Mouse (Mus musculus) forebrain, embryonic 13.5 days (tissue): Measurements from ENCODE around the gene Cacna1g. TPM values are rescaled to one million over a fixed set of nuclear protein-coding genes. Genes with fewer than 3 reads are reported as not detected.
"Not testable (repeated sequence)": the region's sequence is repeated elsewhere in the genome, so short reads cannot be mapped to it uniquely, and the experiment has no call there.

Experiments
- ATAC-seq: fragments of 200-750 bp; cut with Nextera tagmentation; 2 replicates; pipeline ENCODE4 v1.8.0; 2017
- H3K27ac ChIP-seq: fragments of 300-500 bp; sonication (generic); 2 replicates; pipeline ENCODE4 v1.5.1; 2015; ENCODE audit warnings: inconsistent platforms, mild to moderate bottlenecking, moderate library complexity
- H3K27me3 ChIP-seq: fragments of 300-500 bp; sonication (generic); 2 replicates; pipeline ENCODE4 v1.6.1; 2015; ENCODE audit warnings: mild to moderate bottlenecking, inconsistent platforms
- H3K36me3 ChIP-seq: fragments of 300-500 bp; sonication (generic); 2 replicates; pipeline ENCODE4 v1.6.1; 2015; ENCODE audit warnings: mild to moderate bottlenecking, inconsistent platforms; ENCODE audit not compliant: poor library complexity, severe bottlenecking
- H3K4me1 ChIP-seq: fragments of 300-500 bp; sonication (generic); 2 replicates; pipeline ENCODE4 v1.6.1; 2015; ENCODE audit warnings: inconsistent platforms
- H3K4me2 ChIP-seq: fragments of 300-500 bp; sonication (generic); 2 replicates; pipeline ENCODE4 v1.6.1; 2015; ENCODE audit warnings: inconsistent platforms, mild to moderate bottlenecking, moderate library complexity
- H3K4me3 ChIP-seq: fragments of 300-500 bp; sonication (generic); 2 replicates; pipeline ENCODE4 v1.5.1; 2015; ENCODE audit warnings: mild to moderate bottlenecking, inconsistent platforms
- H3K9ac ChIP-seq: fragments of 300-500 bp; sonication (generic); 2 replicates; pipeline ENCODE4 v1.6.1; 2015; ENCODE audit warnings: mild to moderate bottlenecking, inconsistent platforms
- H3K9me3 ChIP-seq: fragments of 300-500 bp; sonication (generic); replicated peaks from 2 replicates; pipeline ENCODE4 v1.6.1; 2016; ENCODE audit warnings: inconsistent platforms
- WGBS: fragments of 180-500 bp; shearing (Covaris S2); methylation state at CpG from one replicate; pipeline ENCODE4 v1.1.7; 2015; 5-methylcytosine and 5-hydroxymethylcytosine counted together
- polyA plus RNA-seq: library from polyadenylated mRNA; unstranded; fragments of >200 nt; fragmentation: Nextera tagmentation; extraction: Ambion mirVana; gene quantifications from 2 replicates; pipeline ENCODE4 v1.2.1, GENCODE M21; 2015

Gene Cacna1g
- polyA plus RNA-seq, 1 experiment from 2014 or later = 5.4 TPM

GRCm38 (mm10) chr11:94393490-94393889, 80.5 kb downstream of the Cacna1g start:
- H3K4me1 ChIP-seq, H3K9me3 ChIP-seq, H3K4me2 ChIP-seq, ATAC-seq, H3K27ac ChIP-seq, H3K4me3 ChIP-seq, H3K9ac ChIP-seq, H3K36me3 ChIP-seq: not testable (repeated sequence)
- WGBS = 88% methylated on average over 4 of the region's 4 CpGs
- peaks cover 23% of the 10 kb centered on the region for H3K27me3 ChIP-seq

GRCm38 (mm10) chr11:94392672-94393109, 81.3 kb downstream of the Cacna1g start, which contains the start of gene Abcc3:
Gene Abcc3 (minus strand): TSS chr11:94392997.
- Histone ChIP-seq H3K36me3 (no peaks in the 10 kb centered on the region), H3K4me2 (peak within 1 kb of the TSS; percentile 30), H3K27me3 (peaks cover 23% of the 10 kb centered on the region), H3K4me3 (no peak within 1 kb of the TSS), H3K9me3 (no peaks in the 10 kb centered on the region), H3K27ac (no peak within 1 kb of the TSS), H3K9ac (no peak within 1 kb of the TSS), H3K4me1 (0 out of 2 replicates have a peak, but pooled peaks cover 4% of the 10 kb centered on the region)
- WGBS = 18% methylated on average over 20 of the region's 20 CpGs
- no peak for ATAC-seq

GRCm38 (mm10) chr11:94391661-94392060, 82.3 kb downstream of the Cacna1g start:
- Histone ChIP-seq H3K27me3 (peaks cover 23% of the 10 kb centered on the region), H3K36me3 (no peaks in the 10 kb centered on the region), H3K4me2 (no peak overlapping the region), H3K9ac (no peak overlapping the region), H3K4me3 (no peak overlapping the region), H3K9me3 (no peaks in the 10 kb centered on the region), H3K27ac (no peak overlapping the region), H3K4me1 (0 out of 2 replicates have a peak, but pooled peaks cover 4% of the 10 kb centered on the region)
- 88% methylated on average over 10 of the region's 10 CpGs for WGBS
- no peak for ATAC-seq

DNA sequence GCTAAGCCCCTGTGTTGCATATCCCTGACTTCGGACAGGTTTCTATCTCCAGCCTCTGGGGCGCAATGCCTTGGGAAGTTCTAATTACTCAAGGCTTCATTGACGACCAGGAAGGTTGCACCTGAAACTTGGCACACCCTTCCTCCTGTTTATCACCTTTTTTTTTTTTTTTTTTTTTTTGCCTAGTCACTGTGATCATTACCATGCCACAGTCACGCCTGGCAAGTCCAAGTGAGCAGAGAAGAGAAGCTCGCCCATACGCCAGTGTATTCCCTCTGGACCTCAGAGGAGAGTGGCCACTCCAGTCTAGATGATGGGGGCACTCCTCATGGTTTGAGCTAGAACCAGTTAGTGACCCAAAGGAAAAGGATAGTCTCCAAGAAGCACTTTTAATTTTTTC, 83.2 kb downstream of the Cacna1g start:
- Histone ChIP-seq H3K27ac (no peak overlapping the region), H3K27me3 (peaks cover 23% of the 10 kb centered on the region), H3K9ac (no peak overlapping the region), H3K4me3 (no peak overlapping the region), H3K36me3 (no peaks in the 10 kb centered on the region), H3K4me1 (peaks cover 4% of the 10 kb centered on the region; the same call in 1 of the 2 replicates), H3K4me2 (no peak overlapping the region), H3K9me3 (no peaks in the 10 kb centered on the region)
- 89% methylated on average over 6 of the region's 6 CpGs for WGBS
- no peak for ATAC-seq

GRCm38 (mm10) chr11:94389724-94390396, 84.1 kb downstream of the Cacna1g start:
- Histone ChIP-seq H3K4me2 (no peak overlapping the region), H3K27me3 (peaks cover 23% of the 10 kb centered on the region), H3K9ac (no peak overlapping the region), H3K27ac (no peak overlapping the region), H3K9me3 (no peaks in the 10 kb centered on the region), H3K4me3 (no peak overlapping the region), H3K4me1 (peaks cover 4% of the 10 kb centered on the region; the same call in 1 of the 2 replicates), H3K36me3 (no peaks in the 10 kb centered on the region)
- 68% methylated on average over 6 of the region's 6 CpGs for WGBS
- no peak for ATAC-seq

GRCm38 (mm10) chr11:94389021-94389420, 85.0 kb downstream of the Cacna1g start:
- Histone ChIP-seq H3K27ac (no peak overlapping the region), H3K9ac (no peak overlapping the region), H3K9me3 (no peaks in the 10 kb centered on the region), H3K4me3 (no peak overlapping the region), H3K4me2 (no peak overlapping the region), H3K4me1 (peaks cover 4% of the 10 kb centered on the region; the same call in 1 of the 2 replicates), H3K27me3 (peaks cover 23% of the 10 kb centered on the region), H3K36me3 (no peaks in the 10 kb centered on the region)
- ATAC-seq = no peak
- 88% methylated on average over 4 of the region's 4 CpGs for WGBS

- Histone ChIP-seq H3K27me3 (peaks cover 15% of the 10 kb centered on the region), H3K27ac (no peak overlapping the region), H3K9me3 (no peaks in the 10 kb centered on the region), H3K9ac (no peak overlapping the region), H3K4me1 (peaks cover 4% of the 10 kb centered on the region; the same call in 1 of the 2 replicates), H3K4me2 (no peak overlapping the region), H3K4me3 (no peak overlapping the region), H3K36me3 (no peaks in the 10 kb centered on the region)
- WGBS = 80% methylated on average over 4 of the region's 4 CpGs
- no peak for ATAC-seq
Measured at GRCm38 (mm10) chr11:94387756-94388155, 86.2 kb downstream of the Cacna1g start.

DNA sequence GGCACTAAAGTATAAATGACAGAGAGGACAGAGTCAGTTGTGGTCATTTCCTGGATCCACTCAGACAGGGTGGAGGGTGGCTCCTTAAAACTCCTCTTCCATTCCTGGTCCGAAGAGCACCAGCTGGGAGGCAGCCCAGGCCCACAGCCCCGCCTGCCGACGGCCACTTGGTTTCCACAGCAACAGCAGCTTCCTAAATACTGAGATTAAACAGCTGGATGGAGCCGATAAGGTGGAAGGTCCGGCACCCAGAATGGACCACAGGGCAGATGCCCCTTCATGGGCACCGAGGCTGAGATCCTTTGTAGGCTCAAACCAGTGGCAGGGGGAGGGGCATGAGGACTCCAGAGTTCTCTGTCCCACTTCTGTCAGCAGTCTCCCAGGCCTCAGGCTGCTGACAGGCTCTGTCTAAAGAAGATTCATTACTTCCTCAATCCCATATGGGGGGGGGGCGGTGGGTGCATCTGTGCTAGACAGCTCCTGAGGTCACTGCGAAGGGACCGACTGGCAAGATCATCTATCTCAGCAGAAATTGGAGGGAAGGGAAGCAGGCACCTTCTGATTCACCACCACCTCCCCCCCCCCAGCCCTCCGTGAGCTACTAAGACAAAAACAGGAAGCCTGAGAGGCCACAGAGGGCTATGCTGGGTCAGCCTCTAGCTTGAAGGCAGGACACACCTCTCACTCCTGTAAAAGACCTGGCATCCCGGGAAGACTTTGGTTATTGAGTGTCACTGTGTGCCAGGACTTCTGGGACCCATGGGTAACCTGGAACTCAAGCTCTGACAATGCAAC, 87.8 kb downstream of the Cacna1g start:
- Histone ChIP-seq H3K9ac (no peak overlapping the region), H3K4me3 (no peak overlapping the region), H3K36me3 (no peaks in the 10 kb centered on the region), H3K4me1 (no peaks in the 10 kb centered on the region; the same call in 1 of the 2 replicates), H3K27ac (no peak overlapping the region), H3K9me3 (no peaks in the 10 kb centered on the region), H3K27me3 (peaks cover 2% of the 10 kb centered on the region; the same call in 1 of the 2 replicates), H3K4me2 (no peak overlapping the region)
- no peak for ATAC-seq
- 46% methylated on average over 12 of the region's 12 CpGs for WGBS

DNA sequence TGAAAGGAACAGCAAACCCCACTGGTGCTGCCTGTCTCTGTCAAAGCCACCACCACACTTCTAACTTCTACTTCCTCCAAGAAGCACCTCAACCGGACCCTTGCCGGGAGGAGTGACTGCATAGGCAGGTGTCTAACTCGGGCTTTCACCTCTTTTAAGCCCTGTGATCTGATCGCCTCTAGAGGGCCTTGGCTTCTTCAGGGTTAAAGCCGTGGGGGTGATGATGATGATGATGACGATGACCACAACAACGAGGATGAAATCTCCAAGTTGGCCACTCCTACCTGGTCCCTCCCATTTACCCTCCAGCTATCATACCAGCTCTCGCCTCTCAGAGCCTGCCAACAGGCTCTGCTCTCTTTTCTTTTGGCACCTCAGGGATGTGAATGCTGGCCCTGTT, 94.3 kb downstream of the Cacna1g start:
- 76% methylated on average over 8 of the region's 8 CpGs for WGBS

DNA sequence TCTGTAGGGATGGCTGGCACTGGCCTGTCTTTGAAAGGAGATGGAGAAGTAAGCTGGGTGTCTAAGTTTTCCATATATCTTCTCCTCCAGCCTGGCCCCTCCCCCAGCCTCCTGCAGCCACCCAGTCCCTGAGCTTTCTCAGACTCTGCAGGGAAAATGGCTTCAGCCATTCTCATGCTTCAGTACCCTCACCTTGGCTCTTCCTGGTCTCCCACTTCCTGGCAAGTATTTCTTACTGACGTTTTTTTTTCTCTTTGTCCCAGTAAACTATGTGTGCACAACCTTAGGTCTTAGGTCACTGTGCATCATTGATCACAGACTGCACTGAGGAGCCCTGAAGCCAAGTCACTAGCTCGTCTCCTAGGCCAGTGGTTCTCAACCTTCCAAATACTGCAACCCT, 94.9 kb downstream of the Cacna1g start:
- no peak overlapping the region for H3K27ac ChIP-seq
- ATAC-seq = no peak
- no peak overlapping the region for H3K9ac ChIP-seq
- H3K4me1 ChIP-seq = no peaks in the 10 kb centered on the region
- H3K9me3 ChIP-seq = no peaks in the 10 kb centered on the region
- no peak overlapping the region for H3K4me3 ChIP-seq
- no peaks in the 10 kb centered on the region; the same call in 1 of the 2 replicates for H3K27me3 ChIP-seq
- no peak overlapping the region for H3K4me2 ChIP-seq
- H3K36me3 ChIP-seq = no peaks in the 10 kb centered on the region
- WGBS = 34% methylated on average over 2 of the region's 2 CpGs

More for the DNA sequence above, 94.3 kb downstream of the Cacna1g start:
- H3K27ac ChIP-seq = no peak overlapping the region
- H3K9me3 ChIP-seq = no peaks in the 10 kb centered on the region
- no peak for ATAC-seq
- H3K9ac ChIP-seq = no peak overlapping the region
- no peaks in the 10 kb centered on the region for H3K36me3 ChIP-seq
- H3K4me2 ChIP-seq = no peak overlapping the region
- no peak overlapping the region for H3K4me3 ChIP-seq
- no peaks in the 10 kb centered on the region; the same call in 1 of the 2 replicates for H3K27me3 ChIP-seq
- H3K4me1 ChIP-seq = no peaks in the 10 kb centered on the region

DNA sequence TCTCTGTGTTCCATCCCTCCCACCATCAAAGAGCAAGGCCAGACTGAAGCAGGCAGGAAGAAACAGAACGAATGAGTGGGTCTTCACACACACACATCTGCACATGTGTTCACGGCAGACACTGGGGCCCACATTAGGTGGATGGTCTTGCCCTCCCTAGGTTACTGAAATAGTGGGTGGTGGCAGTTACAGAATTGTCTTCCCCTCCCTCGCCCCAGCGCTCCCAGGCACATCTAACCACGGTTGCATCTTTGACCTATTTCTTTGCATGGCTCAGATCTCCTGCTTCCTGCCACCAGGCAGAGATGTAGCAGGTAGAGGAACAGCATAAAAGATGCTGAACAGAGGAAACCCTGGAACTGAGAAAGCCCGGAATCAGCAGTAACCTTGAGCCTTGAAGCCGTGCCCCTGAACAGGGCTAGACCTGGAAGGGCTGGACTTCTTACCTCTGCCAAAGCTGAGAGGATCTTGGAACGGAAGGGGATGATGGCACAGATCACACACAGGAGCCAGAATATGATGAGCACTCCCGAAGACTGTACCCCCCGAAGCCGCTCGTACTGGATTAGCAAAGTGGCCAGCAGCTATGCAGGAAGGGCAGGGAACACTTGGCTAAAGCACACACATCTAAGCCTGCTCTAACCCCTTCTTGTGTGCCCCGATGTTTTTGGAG, 99.6 kb downstream of the Cacna1g start:
- no peak overlapping the region for H3K9ac ChIP-seq
- H3K27ac ChIP-seq = no peak overlapping the region
- no peak for ATAC-seq
- 89% methylated on average over 13 of the region's 13 CpGs for WGBS
- H3K36me3 ChIP-seq = no peaks in the 10 kb centered on the region
- H3K4me2 ChIP-seq = no peak overlapping the region
- no peaks in the 10 kb centered on the region for H3K27me3 ChIP-seq
- H3K4me1 ChIP-seq = no peaks in the 10 kb centered on the region
- no peaks in the 10 kb centered on the region for H3K9me3 ChIP-seq
- no peak overlapping the region for H3K4me3 ChIP-seq

DNA sequence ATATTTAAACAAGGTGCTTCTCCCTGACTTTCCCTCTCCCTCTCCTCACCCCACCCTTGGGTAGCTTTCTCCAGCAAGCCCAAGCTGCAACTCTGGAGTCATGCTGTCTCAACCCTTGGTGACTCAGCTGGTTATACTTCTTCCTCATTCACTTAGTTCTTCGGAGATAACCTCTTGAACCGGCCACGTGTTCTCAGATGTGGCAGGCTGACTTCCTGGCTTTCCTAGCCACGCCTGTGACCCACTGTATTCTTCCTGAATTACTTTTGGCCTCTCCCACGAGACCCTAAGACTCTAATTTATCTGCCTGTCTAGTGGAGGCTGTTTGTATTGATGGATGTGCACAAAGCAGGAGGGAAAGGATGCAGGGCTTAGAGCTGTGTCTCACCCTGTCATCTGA, 103.2 kb downstream of the Cacna1g start:
- no peak for ATAC-seq
- H3K9ac ChIP-seq = no peak overlapping the region

More for the DNA sequence above, 103.2 kb downstream of the Cacna1g start:
- Histone ChIP-seq H3K4me1 (no peaks in the 10 kb centered on the region), H3K27me3 (no peaks in the 10 kb centered on the region), H3K36me3 (no peaks in the 10 kb centered on the region), H3K27ac (no peak overlapping the region), H3K4me2 (no peak overlapping the region), H3K4me3 (no peak overlapping the region), H3K9me3 (peaks cover 3% of the 10 kb centered on the region; the same call in 1 of the 2 replicates)
- 53% methylated on average over 5 of the region's 5 CpGs for WGBS
